Mouse (Mus musculus) ES-Bruce4 (cell line): Measurements from ENCODE around the gene Usp48. TPM values are rescaled to one million over a fixed set of nuclear protein-coding genes. Genes with fewer than 3 reads are reported as not detected.

ENCODE experiments used
- H3K27ac ChIP-seq: 2 replicates; pipeline ENCODE4 v1.5.1; 2012; ENCODE audit warnings: low read length, inconsistent platforms; ENCODE audit not compliant: insufficient read depth
- H3K27me3 ChIP-seq: 2 replicates; pipeline ENCODE4 v1.6.1; 2012; ENCODE audit warnings: mild to moderate bottlenecking, low read length, inconsistent platforms; ENCODE audit not compliant: control insufficient read depth, poor library complexity, insufficient read depth, severe bottlenecking
- H3K36me3 ChIP-seq: 2 replicates; pipeline ENCODE4 v1.6.1; 2012; ENCODE audit warnings: inconsistent platforms, mild to moderate bottlenecking, low read length, moderate library complexity; ENCODE audit not compliant: control insufficient read depth, poor library complexity, insufficient read depth, severe bottlenecking
- H3K4me1 ChIP-seq: one replicate; pipeline ENCODE4 v1.8.1; 2011; ENCODE audit warnings: low read length; ENCODE audit not compliant: control insufficient read depth, insufficient read depth
- H3K4me3 ChIP-seq: 2 replicates; pipeline ENCODE4 v1.5.1; 2011; ENCODE audit warnings: low read depth, mild to moderate bottlenecking, low read length
- H3K9ac ChIP-seq: 2 replicates; pipeline ENCODE4 v1.6.1; 2012; ENCODE audit warnings: low read depth, mild to moderate bottlenecking, inconsistent platforms; ENCODE audit not compliant: poor library complexity, severe bottlenecking
- H3K9me3 ChIP-seq: replicated peaks from 2 replicates; pipeline ENCODE4 v1.6.1; 2012; ENCODE audit warnings: mild to moderate bottlenecking, low read length, inconsistent platforms; ENCODE audit not compliant: control insufficient read depth, poor library complexity, insufficient read depth, severe bottlenecking
- CTCF ChIP-seq: IDR thresholded peaks from one replicate; pipeline ENCODE4 v1.8.1; 2011; ENCODE audit warnings: low read depth, low read length
- EP300 ChIP-seq: IDR thresholded peaks from 2 replicates; pipeline ENCODE4 v1.6.1; 2011; ENCODE audit warnings: low read depth, low read length; ENCODE audit not compliant: insufficient read depth
- POLR2A ChIP-seq: IDR thresholded peaks from one replicate; pipeline ENCODE4 v1.8.1; 2011; ENCODE audit warnings: low read length; ENCODE audit not compliant: insufficient read depth
- polyA plus RNA-seq: library from polyadenylated mRNA; stranded (reverse); fragments of >200 nt; gene quantifications from 2 replicates; pipeline ENCODE4 v1.2.4, GENCODE M21; 2011; ENCODE audit warnings: low read depth; ENCODE audit not compliant: missing spikeins, insufficient read depth, insufficient read length

Usp48 gene
- polyA plus RNA-seq, 1 experiment = 401 TPM

DNA sequence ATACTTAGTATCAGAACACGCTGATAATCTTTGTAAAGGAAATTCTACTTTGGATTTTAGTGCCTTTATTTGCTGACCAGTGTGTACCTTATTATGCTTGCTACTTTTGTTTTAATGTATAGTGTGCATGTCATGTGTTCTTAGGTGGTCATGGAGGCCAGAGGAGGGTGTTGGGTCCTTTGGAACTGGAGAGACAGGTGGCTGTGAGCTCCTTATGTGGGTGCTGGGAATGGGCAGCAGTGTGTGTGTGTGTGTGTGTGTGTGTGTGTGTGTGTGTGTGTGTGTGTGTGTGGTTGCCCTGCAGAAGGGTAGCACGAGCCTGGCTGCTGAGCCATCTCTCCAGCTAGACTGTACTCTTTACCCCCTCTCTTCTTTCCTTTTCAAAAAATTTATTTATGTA, 13.5 kb downstream of the Usp48 start:
- Histone ChIP-seq H3K4me1 (peaks cover 2% of the 10 kb centered on the region), H3K27me3 (no peaks in the 10 kb centered on the region), H3K36me3 (peaks cover 77% of the 10 kb centered on the region), H3K4me3 (no peak overlapping the region), H3K27ac (no peak overlapping the region), H3K9me3 (no peaks in the 10 kb centered on the region), H3K9ac (no peak overlapping the region)
- TF ChIP-seq POLR2A (no peak), CTCF (no peak), EP300 (no peak)

DNA sequence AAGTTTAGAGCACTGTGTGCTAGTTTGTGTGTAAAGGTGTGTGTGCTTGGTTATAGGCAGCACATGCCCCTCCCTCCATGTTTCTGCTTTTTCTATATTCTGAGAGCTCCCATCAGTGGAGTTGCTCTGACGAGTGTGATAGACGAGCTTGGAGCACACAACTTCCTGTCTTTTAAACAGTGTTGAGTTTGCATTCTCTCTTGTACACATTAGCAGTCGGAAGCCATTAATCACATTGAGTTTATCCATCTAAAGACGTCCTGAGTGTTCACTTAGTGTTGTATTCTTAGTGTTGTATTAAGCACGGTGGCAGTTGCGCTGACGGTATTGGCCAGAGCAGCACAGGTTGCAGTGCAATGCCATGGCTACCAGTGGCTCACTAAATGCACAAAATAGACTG, 15.7 kb downstream of the Usp48 start:
- Histone ChIP-seq H3K27me3 (no peaks in the 10 kb centered on the region), H3K36me3 (peaks cover 91% of the 10 kb centered on the region), H3K4me1 (no peaks in the 10 kb centered on the region), H3K9ac (no peak overlapping the region), H3K27ac (no peak overlapping the region), H3K9me3 (no peaks in the 10 kb centered on the region), H3K4me3 (no peak overlapping the region)
- no peak for TF ChIP-seq POLR2A
- TF ChIP-seq EP300 = no peak
- no peak for TF ChIP-seq CTCF

GRCm38 (mm10) chr4:137609702-137610101, 16.1 kb downstream of the Usp48 start:
- Histone ChIP-seq H3K36me3 (peaks cover 91% of the 10 kb centered on the region), H3K9ac (no peak overlapping the region), H3K27ac (no peak overlapping the region), H3K9me3 (no peaks in the 10 kb centered on the region), H3K27me3 (no peaks in the 10 kb centered on the region), H3K4me1 (no peaks in the 10 kb centered on the region), H3K4me3 (no peak overlapping the region)
- TF ChIP-seq CTCF (no peak), POLR2A (no peak), EP300 (no peak)

- Histone ChIP-seq H3K27me3 (no peaks in the 10 kb centered on the region), H3K4me1 (no peaks in the 10 kb centered on the region), H3K27ac (no peak overlapping the region), H3K4me3 (no peak overlapping the region), H3K36me3 (peaks cover 90% of the 10 kb centered on the region), H3K9me3 (no peaks in the 10 kb centered on the region), H3K9ac (no peak overlapping the region)
- TF ChIP-seq CTCF = no peak
- no peak for TF ChIP-seq POLR2A
- TF ChIP-seq EP300 = no peak
Measured at GRCm38 (mm10) chr4:137610256-137610655, 16.7 kb downstream of the Usp48 start.

- TF ChIP-seq POLR2A = no peak
- no peak for TF ChIP-seq CTCF
- no peaks in the 10 kb centered on the region for H3K4me1 ChIP-seq
- H3K9ac ChIP-seq = no peak overlapping the region
- H3K4me3 ChIP-seq = no peak overlapping the region
- H3K9me3 ChIP-seq = no peaks in the 10 kb centered on the region
- peaks cover 91% of the 10 kb centered on the region for H3K36me3 ChIP-seq
- H3K27ac ChIP-seq = no peak overlapping the region
- no peaks in the 10 kb centered on the region for H3K27me3 ChIP-seq
Measured at GRCm38 (mm10) chr4:137622847-137623246, 29.3 kb downstream of the Usp48 start.

GRCm38 (mm10) chr4:137627476-137628235, 34.1 kb downstream of the Usp48 start:
- Histone ChIP-seq H3K27ac (0 out of 2 replicates have a peak overlapping the region, but pooled peaks have one; percentile 14), H3K9me3 (no peaks in the 10 kb centered on the region), H3K9ac (no peak overlapping the region), H3K4me3 (no peak overlapping the region), H3K4me1 (peaks cover 2% of the 10 kb centered on the region), H3K27me3 (no peaks in the 10 kb centered on the region), H3K36me3 (peaks cover 87% of the 10 kb centered on the region)
- TF ChIP-seq POLR2A (no peak), EP300 (no peak), CTCF (no peak)
